In genomic region chr5:120711416-120711815, GRCm38 (mm10) we compare ENCODE assay signal across 8 mouse cellular contexts. TPM values are rescaled to one million over a fixed set of nuclear protein-coding genes. Genes with fewer than 3 reads are reported as not detected.
DNase-seq lines count a peak whose midpoint lies in the region; ATAC-seq and TF ChIP-seq lines count a peak whose summit lies in the region.

No protein-coding gene starts in this region.

- H3K4me2 ChIP-seq in forebrain, postnatal 0 days (ENCODE audit: low read depth) = peak overlapping the region; percentile 89
- peak overlapping the region; percentile 83 for H3K4me2 ChIP-seq in hindbrain, embryonic 13.5 days
- peak overlapping the region; percentile 91 for H3K4me2 ChIP-seq in midbrain, embryonic 12.5 days (replicated peaks)

- H3K9ac ChIP-seq in forebrain, postnatal 0 days = peak overlapping the region; percentile 97
- H3K9ac ChIP-seq in hindbrain, embryonic 13.5 days = peak overlapping the region; percentile 97
- H3K9ac ChIP-seq in midbrain, embryonic 12.5 days (replicated peaks) = peak overlapping the region; percentile 77

- peak overlapping the region; percentile 42 for H3K4me3 ChIP-seq in brown adipose tissue, adult 24 weeks (ENCODE audit: insufficient read depth, low read depth, low read length)
- peak overlapping the region; percentile 89 for H3K4me3 ChIP-seq in forebrain, postnatal 0 days (ENCODE audit: low read depth, low read length)
- H3K4me3 ChIP-seq in hindbrain, embryonic 13.5 days = peak overlapping the region; percentile 79
- H3K4me3 ChIP-seq in midbrain, embryonic 12.5 days = peak overlapping the region; percentile 64

- peak; percentile 20 for DNase-seq in embryo, embryonic 10.5 days (ENCODE audit: low spot score)
- DNase-seq in embryo, embryonic 10 days (ENCODE audit: low spot score) = no peak
- peak; percentile 85 for DNase-seq in forebrain, postnatal 0 days
- DNase-seq in left cerebral cortex, postnatal 25 days (ENCODE audit: low spot score in 2 of 2) = peak; percentile 83 to 85
- peak; percentile 44 to 75 for DNase-seq in spleen, postnatal 4 days (ENCODE audit: low spot score in 2 of 2)

- H3K27me3 ChIP-seq in forebrain, postnatal 0 days (ENCODE audit: insufficient read depth, low read length) = no peaks in the 10 kb centered on the region
- peaks cover 42% of the 10 kb centered on the region for H3K27me3 ChIP-seq in hindbrain, embryonic 13.5 days
- H3K27me3 ChIP-seq in midbrain, embryonic 12.5 days = peaks cover 94% of the 10 kb centered on the region

- no peaks in the 10 kb centered on the region for H3K9me3 ChIP-seq in forebrain, postnatal 0 days (ENCODE audit: low read length)
- H3K9me3 ChIP-seq in hindbrain, embryonic 13.5 days = no peaks in the 10 kb centered on the region
- no peaks in the 10 kb centered on the region for H3K9me3 ChIP-seq in midbrain, embryonic 12.5 days

- no peak for TF ChIP-seq CTCF in forebrain, postnatal 0 days (IDR thresholded peaks at IDR 0.05; ENCODE audit: low read depth)

- intact Hi-C loops in left cerebral cortex, postnatal 25 days (cut with DNase I) = loop anchor here (2.0 kb wide), 1 partner anchor 91 kb away; no protein-coding TSS in a partner anchor

- peak; percentile 78 for ATAC-seq in forebrain, postnatal 0 days
- peak; percentile 26; the same call in 1 of the 2 replicates for ATAC-seq in hindbrain, embryonic 13.5 days (ENCODE audit: low FRiP score)
- ATAC-seq in midbrain, embryonic 12.5 days (ENCODE audit: low FRiP score, low read depth) = no peak

- H3K36me3 ChIP-seq in forebrain, postnatal 0 days (ENCODE audit: insufficient read depth) = no peaks in the 10 kb centered on the region; the same call in 1 of the 2 replicates
- H3K36me3 ChIP-seq in hindbrain, embryonic 13.5 days = no peaks in the 10 kb centered on the region
- no peaks in the 10 kb centered on the region for H3K36me3 ChIP-seq in midbrain, embryonic 12.5 days

- 2% methylated on average over 39 of the region's 43 CpGs for WGBS in forebrain, postnatal 0 days
- WGBS in hindbrain, embryonic 13.5 days = under 1% methylated on average over 42 of the region's 43 CpGs
- under 1% methylated on average over 35 of the region's 43 CpGs for WGBS in midbrain, embryonic 12.5 days

- H3K27ac ChIP-seq in brown adipose tissue, adult 24 weeks (replicated peaks; ENCODE audit: low read depth, low read length) = no peak overlapping the region
- peak overlapping the region; percentile 91 for H3K27ac ChIP-seq in forebrain, postnatal 0 days (ENCODE audit: low read depth, low read length)
- H3K27ac ChIP-seq in hindbrain, embryonic 13.5 days = peak overlapping the region; percentile 92
- peak overlapping the region; percentile 72 for H3K27ac ChIP-seq in midbrain, embryonic 12.5 days (replicated peaks)

- no peaks in the 10 kb centered on the region for H3K4me1 ChIP-seq in brown adipose tissue, adult 24 weeks (ENCODE audit: control insufficient read depth, insufficient read depth, insufficient read length, low read length)
- peaks cover 34% of the 10 kb centered on the region for H3K4me1 ChIP-seq in forebrain, postnatal 0 days (ENCODE audit: insufficient read depth)
- peaks cover 66% of the 10 kb centered on the region for H3K4me1 ChIP-seq in hindbrain, embryonic 13.5 days (replicated peaks)
- peaks cover 26% of the 10 kb centered on the region for H3K4me1 ChIP-seq in midbrain, embryonic 12.5 days

RNA-seq across cellular contexts. Expression of gene Dtx1, which starts 0.3 kb away (rescaled TPM):
- 0.52 TPM in 1 of 2 replicates, not detected in the other for polyA plus RNA-seq in brown adipose tissue, adult 24 weeks (2012; ENCODE audit: insufficient read depth, insufficient read length, missing spikeins)
- total RNA-seq in forebrain, postnatal 0 days (2014; rRNA removed) = 154 and 193 TPM in 2 replicates
- 59.4 and 65.2 TPM in 2 replicates for polyA plus RNA-seq in forebrain, postnatal 0 days (2015; fragmentation: Nextera tagmentation; extraction: Ambion mirVana)
- 34.5 and 34.8 TPM in 2 replicates for polyA plus RNA-seq in hindbrain, embryonic 13.5 days (2015; fragmentation: Nextera tagmentation; extraction: Ambion mirVana)
- 10 to 100 TPM; 68.9 to 71.2 TPM for total RNA-seq in left cerebral cortex, postnatal 25 days (2021)
- 17.1 and 18.4 TPM in 2 replicates for polyA plus RNA-seq in midbrain, embryonic 12.5 days (2016; fragmentation: Nextera tagmentation; extraction: Ambion mirVana)

RNA-seq across cellular contexts. Expression of gene Oas2, which starts 38.2 kb away (rescaled TPM):
- polyA plus RNA-seq in brown adipose tissue, adult 24 weeks (2012; ENCODE audit: insufficient read depth, insufficient read length, missing spikeins) = 0.96 and 1.2 TPM in 2 replicates
- total RNA-seq in forebrain, postnatal 0 days (2014; rRNA removed) = 0.38 and 0.71 TPM in 2 replicates
- polyA plus RNA-seq in forebrain, postnatal 0 days (2015; fragmentation: Nextera tagmentation; extraction: Ambion mirVana) = 0.19 and 0.30 TPM in 2 replicates
- polyA plus RNA-seq in hindbrain, embryonic 13.5 days (2015; fragmentation: Nextera tagmentation; extraction: Ambion mirVana) = 0.14 and 0.25 TPM in 2 replicates
- total RNA-seq in left cerebral cortex, postnatal 25 days (2021) = under 1 TPM in 1 of 2 experiments, not detected in 1; 0.30 TPM
- 0.21 and 0.34 TPM in 2 replicates for polyA plus RNA-seq in midbrain, embryonic 12.5 days (2016; fragmentation: Nextera tagmentation; extraction: Ambion mirVana)

Comparison
In these comparisons a context has a peak if more than half of its experiments do, and no peak if none do; other contexts are left out.
1. RNA of gene Dtx1, which starts 0.3 kb away (polyA plus RNA-seq): 59.4 to 65.2 TPM in forebrain, postnatal 0 days, 34.5 to 34.8 TPM in hindbrain, embryonic 13.5 days and 17.1 to 18.4 TPM in midbrain, embryonic 12.5 days; 0.52 TPM in brown adipose tissue, adult 24 weeks; every median in the first group is over 10 times any median in the second.
2. Peak in every context shown above with its lines, with median percentiles within 50 percentile points of each other: H3K4me3 ChIP-seq, H3K4me2 ChIP-seq and H3K9ac ChIP-seq.